Mouse (Mus musculus) hindbrain, embryonic 15.5 days (tissue): Measurements from ENCODE around the gene Npc1l1. TPM values are rescaled to one million over a fixed set of nuclear protein-coding genes. Genes with fewer than 3 reads are reported as not detected.

Experiments
- ATAC-seq: fragments of 200-750 bp; cut with Nextera tagmentation; 2 replicates; pipeline ENCODE4 v1.8.0; 2017; ENCODE audit warnings: low read depth, moderate number of reproducible peaks, moderate TSS enrichment; ENCODE audit not compliant: low FRiP score
- H3K27ac ChIP-seq: fragments of 300-500 bp; sonication (generic); replicated peaks from 2 replicates; pipeline ENCODE4 v1.5.1; 2015; ENCODE audit warnings: mild to moderate bottlenecking, inconsistent platforms
- H3K27me3 ChIP-seq: fragments of 300-500 bp; sonication (generic); 2 replicates; pipeline ENCODE4 v1.6.1; 2015; ENCODE audit warnings: control low read depth, inconsistent platforms
- H3K36me3 ChIP-seq: fragments of 300-500 bp; sonication (generic); 2 replicates; pipeline ENCODE4 v1.6.1; 2015; ENCODE audit warnings: control low read depth, inconsistent platforms
- H3K4me1 ChIP-seq: fragments of 300-500 bp; sonication (generic); replicated peaks from 2 replicates; pipeline ENCODE4 v1.6.1; 2015; ENCODE audit warnings: control low read depth, inconsistent platforms
- H3K4me2 ChIP-seq: fragments of 300-500 bp; sonication (generic); 2 replicates; pipeline ENCODE4 v1.6.1; 2015; ENCODE audit warnings: moderate library complexity, mild to moderate bottlenecking, inconsistent platforms
- H3K4me3 ChIP-seq: fragments of 300-500 bp; sonication (generic); 2 replicates; pipeline ENCODE4 v1.5.1; 2015; ENCODE audit warnings: mild to moderate bottlenecking, inconsistent platforms
- H3K9ac ChIP-seq: fragments of 300-500 bp; sonication (generic); 2 replicates; pipeline ENCODE4 v1.6.1; 2015; ENCODE audit warnings: inconsistent platforms
- H3K9me3 ChIP-seq: fragments of 300-500 bp; sonication (generic); 2 replicates; pipeline ENCODE4 v1.6.1; 2016; ENCODE audit warnings: control low read depth, inconsistent platforms
- WGBS: fragments of 180-500 bp; shearing (Covaris S2); methylation state at CpG from one replicate; pipeline ENCODE4 v1.1.7; 2015; 5-methylcytosine and 5-hydroxymethylcytosine counted together
- polyA plus RNA-seq: library from polyadenylated mRNA; unstranded; fragments of >200 nt; fragmentation: Nextera tagmentation; extraction: Ambion mirVana; gene quantifications from 2 replicates; pipeline ENCODE4 v1.2.1, GENCODE M21; 2015

Gene Npc1l1
- polyA plus RNA-seq, 1 experiment from 2014 or later: 0.08 TPM

DNA sequence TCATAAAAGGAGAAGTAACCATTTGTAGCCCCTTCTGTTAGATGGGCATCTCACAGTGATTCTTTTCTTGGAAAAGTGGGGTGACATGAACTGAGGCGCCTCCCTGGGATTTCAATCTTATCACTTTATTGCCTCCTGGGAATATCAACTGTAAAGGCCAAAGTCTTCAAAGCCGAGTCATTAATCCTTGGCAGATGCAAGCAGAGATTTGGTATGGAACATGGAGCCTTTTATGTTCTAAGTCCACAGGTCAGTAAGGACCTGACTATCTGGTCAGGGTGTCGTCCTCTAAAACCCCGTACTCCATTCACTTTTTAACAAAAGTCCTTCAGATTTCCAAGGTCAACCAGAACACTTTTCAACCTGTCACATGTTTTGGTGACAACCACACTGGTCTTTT lies 22.9 kb upstream of the Npc1l1 start:
- no peaks in the 10 kb centered on the region for H3K9me3 ChIP-seq
- no peak for ATAC-seq
- H3K36me3 ChIP-seq: peaks cover 1% of the 10 kb centered on the region
- no peak overlapping the region for H3K4me3 ChIP-seq
- H3K27ac ChIP-seq: no peak overlapping the region
- 96% methylated on average over 4 of the region's 4 CpGs for WGBS
- H3K9ac ChIP-seq: no peak overlapping the region
- H3K4me1 ChIP-seq: no peaks in the 10 kb centered on the region
- no peaks in the 10 kb centered on the region for H3K27me3 ChIP-seq
- no peak overlapping the region for H3K4me2 ChIP-seq

- H3K9me3 ChIP-seq: no peaks in the 10 kb centered on the region
- H3K36me3 ChIP-seq: no peaks in the 10 kb centered on the region
- H3K4me3 ChIP-seq: no peak overlapping the region
- H3K27me3 ChIP-seq: no peaks in the 10 kb centered on the region
- 90% methylated on average over 5 of the region's 5 CpGs for WGBS
- no peaks in the 10 kb centered on the region for H3K4me1 ChIP-seq
- H3K27ac ChIP-seq: no peak overlapping the region
- no peak for ATAC-seq
- no peak overlapping the region for H3K4me2 ChIP-seq
- H3K9ac ChIP-seq: no peak overlapping the region
Measured at GRCm38 (mm10) chr11:6252248-6252647, 22.3 kb upstream of the Npc1l1 start.

GRCm38 (mm10) chr11:6244707-6245106 lies 14.8 kb upstream of the Npc1l1 start:
- Histone ChIP-seq H3K9me3 (no peaks in the 10 kb centered on the region), H3K9ac (no peak overlapping the region), H3K36me3 (no peaks in the 10 kb centered on the region), H3K27ac (no peak overlapping the region), H3K4me2 (no peak overlapping the region), H3K4me3 (no peak overlapping the region), H3K27me3 (no peaks in the 10 kb centered on the region), H3K4me1 (no peaks in the 10 kb centered on the region)
- ATAC-seq: no peak
- WGBS: 46% methylated on average over 19 of the region's 19 CpGs

DNA sequence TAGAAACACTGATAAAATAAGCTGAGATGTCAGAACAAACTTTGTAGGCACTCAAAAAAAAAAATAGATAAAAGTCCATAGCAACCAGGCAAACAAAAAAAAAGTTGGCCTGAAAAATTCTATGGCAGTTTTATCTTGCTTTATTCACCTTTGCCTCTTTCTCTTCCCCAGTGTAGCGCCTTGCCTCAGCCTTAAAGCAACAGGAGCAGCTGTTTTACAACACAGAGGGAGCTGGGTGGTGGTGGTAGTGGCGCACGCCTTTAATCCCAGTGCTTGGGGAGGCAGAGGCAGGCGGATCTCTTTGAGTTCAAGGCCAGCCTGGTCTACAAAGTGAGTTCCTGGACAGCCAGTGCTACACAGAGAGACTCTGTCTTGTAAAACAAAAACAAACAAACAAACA lies 3.1 kb upstream of the Npc1l1 start:
- H3K9ac ChIP-seq: no peak overlapping the region
- H3K4me1 ChIP-seq: no peaks in the 10 kb centered on the region
- H3K27ac ChIP-seq: no peak overlapping the region
- H3K4me2 ChIP-seq: no peak overlapping the region
- H3K4me3 ChIP-seq: no peak overlapping the region
- no peaks in the 10 kb centered on the region for H3K36me3 ChIP-seq
- no peak for ATAC-seq
- 84% methylated on average over 4 of the region's 4 CpGs for WGBS
- H3K27me3 ChIP-seq: no peaks in the 10 kb centered on the region
- H3K9me3 ChIP-seq: peaks cover 5% of the 10 kb centered on the region; the same call in 1 of the 2 replicates

GRCm38 (mm10) chr11:6224541-6225229 lies 5.3 kb downstream of the Npc1l1 start:
- Histone ChIP-seq H3K4me2 (no peak overlapping the region), H3K9me3 (no peaks in the 10 kb centered on the region), H3K27me3 (no peaks in the 10 kb centered on the region), H3K9ac (no peak overlapping the region), H3K27ac (no peak overlapping the region), H3K36me3 (no peaks in the 10 kb centered on the region), H3K4me3 (no peak overlapping the region), H3K4me1 (no peaks in the 10 kb centered on the region)
- ATAC-seq: no peak
- 82% methylated on average over 14 of the region's 14 CpGs for WGBS

DNA sequence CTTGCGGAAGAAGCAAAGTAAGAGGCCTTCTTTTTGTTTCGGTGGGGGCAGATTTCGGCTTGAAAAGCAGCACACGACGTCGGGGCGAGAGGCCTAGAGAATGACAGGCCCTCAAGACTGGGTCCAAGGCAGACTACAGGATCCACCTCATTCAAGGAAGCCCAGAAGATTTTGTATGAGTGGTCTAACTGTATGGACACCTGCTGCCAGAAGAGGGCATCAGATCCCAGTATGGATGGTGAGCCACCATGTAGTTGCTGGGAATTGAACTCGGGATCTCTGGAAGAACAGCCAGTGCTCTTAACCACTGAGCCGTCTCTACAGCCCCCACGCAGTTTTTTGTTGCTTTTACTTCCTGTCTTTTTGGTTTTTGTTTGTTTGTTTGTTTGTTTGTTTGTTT lies 7.8 kb downstream of the Npc1l1 start:
- H3K9me3 ChIP-seq: no peaks in the 10 kb centered on the region
- no peak overlapping the region for H3K4me3 ChIP-seq
- H3K9ac ChIP-seq: no peak overlapping the region
- H3K4me2 ChIP-seq: no peak overlapping the region
- no peak for ATAC-seq
- no peaks in the 10 kb centered on the region for H3K36me3 ChIP-seq
- 95% methylated on average over 10 of the region's 10 CpGs for WGBS
- no peaks in the 10 kb centered on the region for H3K27me3 ChIP-seq
- no peaks in the 10 kb centered on the region for H3K4me1 ChIP-seq
- H3K27ac ChIP-seq: no peak overlapping the region

DNA sequence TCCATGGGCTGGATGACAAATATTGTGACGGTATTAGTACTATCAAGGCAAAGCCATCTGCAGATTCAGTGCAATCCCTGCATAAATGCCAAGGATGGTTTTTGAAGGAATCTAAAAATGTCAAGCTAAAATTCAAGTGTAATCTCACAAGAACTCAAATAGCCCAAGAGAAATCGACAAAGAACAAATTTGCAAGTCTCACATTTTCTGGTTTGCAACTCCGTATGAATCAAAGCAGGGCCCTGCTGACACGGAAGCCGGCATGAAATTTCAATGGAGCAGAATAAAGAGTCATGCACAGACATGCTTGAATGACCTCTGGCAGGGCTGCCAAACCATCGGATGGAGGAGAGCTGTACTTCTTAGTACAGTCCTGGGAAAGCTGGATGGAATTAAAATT lies 10.0 kb downstream of the Npc1l1 start:
- WGBS: 67% methylated on average over 6 of the region's 6 CpGs
- H3K9me3 ChIP-seq: no peaks in the 10 kb centered on the region
- no peak overlapping the region for H3K4me3 ChIP-seq
- ATAC-seq: no peak
- H3K9ac ChIP-seq: no peak overlapping the region
- no peak overlapping the region for H3K27ac ChIP-seq
- H3K4me2 ChIP-seq: no peak overlapping the region
- no peaks in the 10 kb centered on the region for H3K4me1 ChIP-seq
- no peaks in the 10 kb centered on the region for H3K36me3 ChIP-seq
- no peaks in the 10 kb centered on the region for H3K27me3 ChIP-seq

DNA sequence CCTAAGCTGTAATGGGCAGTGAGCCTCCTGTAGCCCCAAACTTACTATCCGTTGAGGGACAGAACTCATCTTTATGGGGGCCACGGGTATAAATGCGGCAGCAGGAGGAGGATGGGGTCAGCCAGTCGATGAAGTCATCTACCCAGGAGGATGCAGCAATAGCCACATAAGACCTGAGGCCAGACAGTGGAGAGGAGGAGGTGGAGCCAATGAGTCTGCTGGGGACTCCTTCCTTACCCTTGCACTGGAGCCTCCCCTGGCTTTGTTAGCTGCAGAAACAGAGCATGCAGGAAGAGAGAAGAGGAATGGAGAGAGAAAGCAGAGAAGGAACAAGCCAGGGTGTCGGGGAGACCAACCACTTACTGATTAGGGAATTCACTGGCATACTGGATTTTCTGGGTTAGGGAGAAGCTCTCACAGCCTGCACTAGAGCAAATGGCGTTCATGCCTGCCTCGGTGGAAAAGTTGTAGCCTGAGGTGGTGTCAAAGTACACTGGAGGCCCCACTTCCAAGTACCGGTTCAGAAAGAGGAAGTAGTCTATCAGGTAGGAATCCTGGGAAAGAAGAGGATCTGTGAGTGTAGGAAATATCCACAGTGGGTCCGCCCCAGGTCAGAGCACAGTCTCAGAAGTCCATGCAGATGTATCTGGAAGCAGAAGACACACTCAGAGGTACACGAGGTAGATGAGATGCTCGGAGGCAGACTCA lies 11.6 kb downstream of the Npc1l1 start:
- H3K9ac ChIP-seq: no peak overlapping the region
- H3K27ac ChIP-seq: no peak overlapping the region
- ATAC-seq: no peak
- H3K36me3 ChIP-seq: no peaks in the 10 kb centered on the region
- H3K4me1 ChIP-seq: no peaks in the 10 kb centered on the region
- H3K4me2 ChIP-seq: no peak overlapping the region
- H3K4me3 ChIP-seq: no peak overlapping the region
- 84% methylated on average over 11 of the region's 11 CpGs for WGBS
- no peaks in the 10 kb centered on the region for H3K9me3 ChIP-seq
- H3K27me3 ChIP-seq: no peaks in the 10 kb centered on the region

DNA sequence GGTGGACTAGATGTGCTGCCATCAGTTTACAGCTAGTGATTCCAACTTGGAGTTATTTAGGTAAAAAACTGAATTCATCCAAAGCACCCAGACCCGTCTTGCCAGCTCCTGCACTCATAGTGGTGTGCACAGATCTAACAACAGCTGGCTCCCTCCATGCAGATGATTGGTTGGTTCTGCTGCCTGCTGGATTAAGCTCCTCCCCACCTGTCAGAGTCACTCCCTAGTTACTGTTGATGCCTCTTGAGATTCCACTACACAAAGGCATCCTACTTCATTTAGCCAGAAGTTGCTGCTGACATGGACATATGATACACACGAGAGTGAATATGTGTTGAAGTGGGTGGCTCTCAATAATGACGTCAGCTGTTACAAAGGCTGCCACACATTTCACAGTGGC lies 13.1 kb downstream of the Npc1l1 start:
- no peak for ATAC-seq
- 63% methylated on average over 3 of the region's 3 CpGs for WGBS
- Histone ChIP-seq H3K9ac (no peak overlapping the region), H3K36me3 (no peaks in the 10 kb centered on the region), H3K27ac (no peak overlapping the region), H3K4me3 (no peak overlapping the region), H3K27me3 (no peaks in the 10 kb centered on the region), H3K9me3 (no peaks in the 10 kb centered on the region), H3K4me1 (no peaks in the 10 kb centered on the region), H3K4me2 (no peak overlapping the region)

- H3K9me3 ChIP-seq: no peaks in the 10 kb centered on the region
- no peaks in the 10 kb centered on the region for H3K4me1 ChIP-seq
- H3K27ac ChIP-seq: no peak overlapping the region
- no peak overlapping the region for H3K4me3 ChIP-seq
- no peak overlapping the region for H3K9ac ChIP-seq
- no peak overlapping the region for H3K4me2 ChIP-seq
- 90% methylated on average over 1 of the region's 1 CpGs for WGBS
- H3K36me3 ChIP-seq: no peaks in the 10 kb centered on the region
- H3K27me3 ChIP-seq: no peaks in the 10 kb centered on the region
- no peak for ATAC-seq
Measured at GRCm38 (mm10) chr11:6208158-6208557, 21.8 kb downstream of the Npc1l1 start.

DNA sequence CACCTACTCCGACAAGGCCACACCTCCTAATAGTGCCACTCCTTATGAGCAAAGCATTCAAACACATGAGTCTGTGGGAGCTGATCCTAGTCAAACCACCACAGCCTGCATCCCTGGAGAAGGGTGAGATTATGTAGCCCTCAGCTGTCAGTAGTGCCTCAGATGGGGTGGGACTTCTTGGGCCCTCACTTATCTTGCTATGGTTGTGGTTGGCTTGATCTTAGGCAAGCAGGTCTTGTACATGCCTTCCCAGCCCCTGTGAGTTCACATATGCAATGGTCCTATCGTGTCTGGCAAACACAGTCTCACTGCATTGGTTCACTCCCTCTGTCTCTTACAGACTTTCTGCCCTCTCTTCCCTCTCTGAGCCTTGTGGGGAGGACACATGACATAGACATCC lies 22.9 kb downstream of the Npc1l1 start:
- H3K4me1 ChIP-seq: no peaks in the 10 kb centered on the region
- no peak overlapping the region for H3K4me3 ChIP-seq
- H3K9ac ChIP-seq: no peak overlapping the region
- no peaks in the 10 kb centered on the region for H3K9me3 ChIP-seq
- H3K4me2 ChIP-seq: no peak overlapping the region
- no peak overlapping the region for H3K27ac ChIP-seq
- H3K27me3 ChIP-seq: no peaks in the 10 kb centered on the region
- no peaks in the 10 kb centered on the region for H3K36me3 ChIP-seq
- 81% methylated on average over 2 of the region's 2 CpGs for WGBS
- no peak for ATAC-seq

- peak overlapping the region; percentile 68 for H3K4me2 ChIP-seq
- peak overlapping the region; percentile 73 for H3K4me3 ChIP-seq
- H3K9me3 ChIP-seq: no peaks in the 10 kb centered on the region
- no peaks in the 10 kb centered on the region for H3K36me3 ChIP-seq
- peak; percentile 54 for ATAC-seq
- peaks cover 32% of the 10 kb centered on the region for H3K4me1 ChIP-seq
- peak overlapping the region; percentile 75 for H3K9ac ChIP-seq
- peak overlapping the region; percentile 96 for H3K27ac ChIP-seq
- WGBS: 21% methylated on average over 9 of the region's 9 CpGs
- H3K27me3 ChIP-seq: no peaks in the 10 kb centered on the region
Measured at GRCm38 (mm10) chr11:6200570-6200969, 29.4 kb downstream of the Npc1l1 start.
